Mouse (Mus musculus) embryonic fibroblast, embryonic 13.5 days (primary cell): ENCODE measurements at regions not wholly inside any gene's neighbourhood (a gene's known extent, or its start where the extent isn't known, plus 50 kb on each side); places are given as distances from the start of the nearest gene placed in this dataset.

ENCODE experiments used
- CTCF ChIP-seq: IDR thresholded peaks from 2 replicates; pipeline ENCODE4 v1.5.1; 2011; ENCODE audit warnings: mild to moderate bottlenecking, control low read depth, low read length, moderate library complexity, borderline replicate concordance; ENCODE audit not compliant: insufficient read depth
- POLR2A ChIP-seq: IDR thresholded peaks from 2 replicates; pipeline ENCODE4 v1.6.1; 2011; ENCODE audit warnings: low read depth, mild to moderate bottlenecking, control low read depth, low read length, moderate library complexity

- no peak for TF ChIP-seq CTCF
- no peak for TF ChIP-seq POLR2A
Measured at GRCm38 (mm10) chr1:91632906-91633493, 92.7 kb downstream of the Asb1 start.
